Mouse (Mus musculus): ENCODE measurements around the gene Galnt7. TPM values are rescaled to one million over a fixed set of nuclear protein-coding genes. Genes with fewer than 3 reads are reported as not detected.

Galnt7 gene
- polyA plus RNA-seq, 1 experiment, result 5.2 TPM

DNA sequence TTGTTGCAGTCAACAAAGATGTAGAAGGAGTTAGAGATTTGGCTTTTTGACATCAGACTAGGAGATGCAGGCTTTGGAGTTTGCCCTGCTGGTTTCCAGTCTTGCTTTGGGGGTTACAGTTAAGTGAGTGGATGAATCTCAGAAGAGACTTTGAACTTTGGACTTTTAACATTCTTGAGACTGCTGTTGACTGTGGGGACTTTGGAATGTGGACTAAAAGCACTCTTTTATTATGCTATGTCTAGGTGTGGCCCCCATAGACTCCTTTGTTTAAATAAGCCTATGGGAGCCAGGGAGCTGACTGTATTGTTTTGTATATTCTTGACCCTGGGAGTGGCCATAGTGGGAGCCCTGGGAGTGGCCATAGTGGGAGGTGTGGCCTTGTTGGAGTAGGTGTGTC lies 162.9 kb downstream of the Galnt7 start:
- Histone ChIP-seq H3K4me1 (ENCODE audit: control insufficient read depth, insufficient read depth, low read length) (peaks cover 1% of the 10 kb centered on the region; the same call in 1 of the 2 replicates), H3K27ac (ENCODE audit: control insufficient read depth, insufficient read depth, low read depth, low read length, poor library complexity) (no peak overlapping the region), H3K4me3 (replicated peaks; ENCODE audit: control insufficient read depth, low read depth, low read length) (no peak overlapping the region)
- no peak for TF ChIP-seq POLR2A (IDR thresholded peaks at IDR 0.05; ENCODE audit: borderline replicate concordance, control insufficient read depth, low read depth, low read length)

DNA sequence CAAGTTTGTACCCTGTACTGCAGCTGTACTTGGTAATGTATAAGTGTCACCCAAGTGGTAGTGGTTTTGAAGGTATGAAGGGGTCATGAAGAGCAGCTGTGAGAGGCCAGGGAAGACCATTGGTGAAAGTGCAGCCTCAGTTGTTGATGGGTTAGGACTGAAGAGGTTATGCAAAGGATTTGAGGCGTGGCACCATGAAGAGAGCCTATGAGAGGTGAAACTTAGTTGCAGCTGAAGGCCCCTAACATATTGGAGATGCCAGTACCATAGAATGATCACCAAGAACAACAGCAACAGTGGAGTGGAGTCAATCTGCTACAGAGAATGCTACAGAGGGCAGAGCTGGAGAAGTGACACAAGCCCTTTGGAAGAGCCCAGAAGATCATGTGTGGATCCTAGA lies 163.5 kb downstream of the Galnt7 start:
- 87% methylated on average over 1 of the region's 1 CpGs for WGBS
- TF ChIP-seq POLR2A (IDR thresholded peaks at IDR 0.05; ENCODE audit: borderline replicate concordance, control insufficient read depth, low read depth, low read length), result no peak
- TF ChIP-seq CTCF (IDR thresholded peaks at IDR 0.05; ENCODE audit: control insufficient read depth, insufficient read depth, low read length), result no peak
- Histone ChIP-seq H3K27ac (ENCODE audit: control insufficient read depth, insufficient read depth, low read depth, low read length, poor library complexity) (no peak overlapping the region), H3K4me1 (ENCODE audit: control insufficient read depth, insufficient read depth, low read length) (peaks cover 1% of the 10 kb centered on the region; the same call in 1 of the 2 replicates), H3K4me3 (replicated peaks; ENCODE audit: control insufficient read depth, low read depth, low read length) (no peak overlapping the region)

- Histone ChIP-seq H3K27ac (ENCODE audit: control insufficient read depth, insufficient read depth, low read depth, low read length, poor library complexity) (peak overlapping the region; percentile 64), H3K4me3 (replicated peaks; ENCODE audit: control insufficient read depth, low read depth, low read length) (peak overlapping the region; percentile 84), H3K4me1 (ENCODE audit: control insufficient read depth, insufficient read depth, low read length) (peaks cover 1% of the 10 kb centered on the region; the same call in 1 of the 2 replicates)
- no peak for TF ChIP-seq POLR2A (IDR thresholded peaks at IDR 0.05; ENCODE audit: borderline replicate concordance, control insufficient read depth, low read depth, low read length)
- TF ChIP-seq CTCF (IDR thresholded peaks at IDR 0.05; ENCODE audit: control insufficient read depth, insufficient read depth, low read length), result no peak
- under 1% methylated on average over 25 of the region's 25 CpGs for WGBS
Observed at GRCm38 (mm10) chr8:57488312-57488765, 164.5 kb downstream of the Galnt7 start.

DNA sequence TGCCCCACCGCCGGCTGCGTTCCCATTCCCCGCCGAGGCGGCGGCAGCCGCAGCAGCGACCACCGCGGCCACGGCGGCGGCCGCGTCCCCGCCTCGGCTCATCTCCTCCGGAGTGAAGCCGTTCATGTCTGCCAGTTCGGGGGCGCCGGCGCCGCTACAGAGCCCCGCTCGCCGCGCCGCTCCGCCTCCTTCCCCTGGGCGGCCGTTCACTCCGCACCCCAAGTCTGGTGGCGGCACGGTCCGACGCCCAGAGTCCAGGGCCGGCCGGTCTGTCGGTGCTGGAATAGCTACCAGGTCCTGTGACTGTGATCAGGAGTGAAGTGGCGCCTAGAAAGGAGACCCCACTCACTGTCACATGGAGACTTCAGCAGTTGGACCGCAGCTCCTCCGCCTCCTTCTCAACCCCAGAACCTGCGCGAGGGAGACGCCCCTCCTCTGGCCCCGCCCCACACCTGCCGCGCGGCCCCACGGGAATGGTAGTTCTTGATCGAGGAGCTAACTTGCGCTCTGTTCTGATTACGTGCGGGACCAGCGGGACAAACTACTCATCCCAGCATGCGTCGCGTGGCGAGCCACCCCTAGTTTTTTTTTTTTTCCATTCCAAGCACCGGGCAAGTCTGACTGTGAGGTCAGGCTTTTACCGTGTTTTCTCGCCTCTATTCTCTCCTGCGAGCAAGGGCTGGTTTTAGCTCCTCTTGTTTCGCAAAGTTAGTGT lies 165.2 kb downstream of the Galnt7 start, which contains the start of gene Sap30:
TSS of gene Sap30 (minus strand) at position 420 of the 715 bp plus-strand sequence.
- TF ChIP-seq POLR2A (IDR thresholded peaks at IDR 0.05; ENCODE audit: borderline replicate concordance, control insufficient read depth, low read depth, low read length) (peak; percentile 78), CTCF (IDR thresholded peaks at IDR 0.05; ENCODE audit: control insufficient read depth, insufficient read depth, low read length) (no peak; the same call in 1 of the 2 replicates)
- under 1% methylated on average over 66 of the region's 66 CpGs for WGBS
- H3K4me3 ChIP-seq (replicated peaks; ENCODE audit: control insufficient read depth, low read depth, low read length), result peak within 1 kb of the TSS; percentile 98

GRCm38 (mm10) chr8:57486491-57487440 lies 166.1 kb downstream of the Galnt7 start:
- under 1% methylated on average over 54 of the region's 54 CpGs for WGBS
- H3K4me1 ChIP-seq (ENCODE audit: control insufficient read depth, insufficient read depth, low read length), result peaks cover 1% of the 10 kb centered on the region; the same call in 1 of the 2 replicates
- no peak for TF ChIP-seq CTCF (IDR thresholded peaks at IDR 0.05; ENCODE audit: control insufficient read depth, insufficient read depth, low read length)
- TF ChIP-seq POLR2A (IDR thresholded peaks at IDR 0.05; ENCODE audit: borderline replicate concordance, control insufficient read depth, low read depth, low read length), result peak; percentile 13; the same call in 1 of the 2 replicates
- H3K4me3 ChIP-seq (replicated peaks; ENCODE audit: control insufficient read depth, low read depth, low read length), result peak overlapping the region; percentile 98
- H3K27ac ChIP-seq (ENCODE audit: control insufficient read depth, insufficient read depth, low read depth, low read length, poor library complexity), result peak overlapping the region; percentile 91

More for the DNA sequence above, 165.2 kb downstream of the Galnt7 start, which contains the start of gene Sap30:
- H3K4me1 ChIP-seq (ENCODE audit: control insufficient read depth, insufficient read depth, low read length), result peaks cover 1% of the 10 kb centered on the region; the same call in 1 of the 2 replicates
- peak within 1 kb of the TSS; percentile 91 for H3K27ac ChIP-seq (ENCODE audit: control insufficient read depth, insufficient read depth, low read depth, low read length, poor library complexity)

GRCm38 (mm10) chr8:57480606-57481005 lies 172.2 kb downstream of the Galnt7 start:
- H3K27ac ChIP-seq (ENCODE audit: control insufficient read depth, insufficient read depth, low read depth, low read length, poor library complexity), result no peak overlapping the region
- no peak overlapping the region for H3K4me3 ChIP-seq (replicated peaks; ENCODE audit: control insufficient read depth, low read depth, low read length)
- WGBS, result 84% methylated on average over 4 of the region's 4 CpGs
- peaks cover 3% of the 10 kb centered on the region for H3K4me1 ChIP-seq (ENCODE audit: control insufficient read depth, insufficient read depth, low read length)
- no peak for TF ChIP-seq CTCF (IDR thresholded peaks at IDR 0.05; ENCODE audit: control insufficient read depth, insufficient read depth, low read length)

- H3K4me3 ChIP-seq (replicated peaks; ENCODE audit: control insufficient read depth, low read depth, low read length), result no peak overlapping the region
- 45% methylated on average over 8 of the region's 8 CpGs for WGBS
- TF ChIP-seq CTCF (IDR thresholded peaks at IDR 0.05; ENCODE audit: control insufficient read depth, insufficient read depth, low read length) (no peak), POLR2A (IDR thresholded peaks at IDR 0.05; ENCODE audit: borderline replicate concordance, control insufficient read depth, low read depth, low read length) (no peak)
- no peak overlapping the region for H3K27ac ChIP-seq (ENCODE audit: control insufficient read depth, insufficient read depth, low read depth, low read length, poor library complexity)
- peaks cover 2% of the 10 kb centered on the region for H3K4me1 ChIP-seq (ENCODE audit: control insufficient read depth, insufficient read depth, low read length)
Observed at GRCm38 (mm10) chr8:57479700-57480099, 173.1 kb downstream of the Galnt7 start.

- H3K27ac ChIP-seq (ENCODE audit: control insufficient read depth, insufficient read depth, low read depth, low read length, poor library complexity), result no peak overlapping the region
- peaks cover 2% of the 10 kb centered on the region for H3K4me1 ChIP-seq (ENCODE audit: control insufficient read depth, insufficient read depth, low read length)
- no peak for TF ChIP-seq POLR2A (IDR thresholded peaks at IDR 0.05; ENCODE audit: borderline replicate concordance, control insufficient read depth, low read depth, low read length)
- no peak for TF ChIP-seq CTCF (IDR thresholded peaks at IDR 0.05; ENCODE audit: control insufficient read depth, insufficient read depth, low read length)
- WGBS, result 3% methylated on average over 3 of the region's 3 CpGs
- H3K4me3 ChIP-seq (replicated peaks; ENCODE audit: control insufficient read depth, low read depth, low read length), result no peak overlapping the region
Observed at GRCm38 (mm10) chr8:57478406-57478805, 174.4 kb downstream of the Galnt7 start.

Other genes starting within 250 kb of the Galnt7 start
- 18.1 and 51.0 TPM in 2 replicates for gene Scrg1, start 197.1 kb downstream of the Galnt7 start, polyA plus RNA-seq (2011; ENCODE audit: insufficient read depth, insufficient read length, low replicate concordance, missing spikeins)
- gene Sap30, start 165.2 kb downstream of the Galnt7 start, polyA plus RNA-seq (2011; ENCODE audit: insufficient read depth, insufficient read length, low replicate concordance, missing spikeins), result 11.7 and 26.8 TPM in 2 replicates
- gene Hmgb2, start 141.1 kb downstream of the Galnt7 start, polyA plus RNA-seq (2011; ENCODE audit: insufficient read depth, insufficient read length, low replicate concordance, missing spikeins), result 328 and 348 TPM in 2 replicates